Mouse (Mus musculus): Measurements from ENCODE around the gene Mafk.

DNA sequence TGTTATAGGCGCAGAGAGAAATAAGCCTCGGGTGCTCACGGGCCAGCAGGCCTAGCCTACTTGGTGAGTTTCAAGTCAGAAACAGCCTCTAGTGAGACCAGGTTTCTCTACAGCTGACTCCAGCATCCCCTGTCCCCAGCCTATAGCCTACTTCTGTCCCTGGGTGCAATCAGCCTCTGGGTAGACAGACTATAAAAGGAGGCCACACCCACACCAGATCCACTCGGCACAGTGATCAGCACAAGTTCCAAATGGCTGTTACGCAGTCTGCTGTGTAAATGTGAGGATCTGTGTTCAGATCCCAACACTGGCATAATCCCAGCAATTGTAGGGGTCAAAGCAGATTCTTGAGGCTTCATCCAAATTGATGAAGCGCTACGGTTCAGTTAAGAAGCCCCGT, 11.9 kb downstream of the Mafk start:
- TF ChIP-seq CTCF (IDR thresholded peaks at IDR 0.05; ENCODE audit: insufficient read depth, low read depth, low read length) (no peak), POLR2A (IDR thresholded peaks at IDR 0.05; ENCODE audit: insufficient read depth, low read depth, low read length) (no peak)

All from olfactory bulb, adult 2 months (tissue).